Mouse (Mus musculus) right cerebral cortex, postnatal 25 days (tissue): ENCODE data around the gene Pdcd1lg2.

Experiments
- DNase-seq: peaks from one replicate; pipeline ENCODE4 v3.0.0; 2022

The Pdcd1lg2 gene

GRCm38 (mm10) chr19:29474803-29475202 lies 64.1 kb downstream of the Pdcd1lg2 start:
- DNase-seq: no peak

GRCm38 (mm10) chr19:29475210-29475620 lies 64.5 kb downstream of the Pdcd1lg2 start:
- no peak for DNase-seq

- no peak for DNase-seq
Observed at GRCm38 (mm10) chr19:29478598-29478997, 67.9 kb downstream of the Pdcd1lg2 start.

GRCm38 (mm10) chr19:29481578-29481977 lies 70.9 kb downstream of the Pdcd1lg2 start:
- DNase-seq: no peak

- DNase-seq: no peak
Observed at GRCm38 (mm10) chr19:29482148-29482547, 71.4 kb downstream of the Pdcd1lg2 start.

- no peak for DNase-seq
Observed at GRCm38 (mm10) chr19:29482637-29483036, 71.9 kb downstream of the Pdcd1lg2 start.

- no peak for DNase-seq
Observed at GRCm38 (mm10) chr19:29483386-29483785, 72.7 kb downstream of the Pdcd1lg2 start.

GRCm38 (mm10) chr19:29484537-29484936 lies 73.8 kb downstream of the Pdcd1lg2 start:
- DNase-seq: no peak

GRCm38 (mm10) chr19:29485257-29485948 lies 74.7 kb downstream of the Pdcd1lg2 start:
- DNase-seq: no peak

- no peak for DNase-seq
Observed at GRCm38 (mm10) chr19:29486545-29487206, 76.0 kb downstream of the Pdcd1lg2 start.

GRCm38 (mm10) chr19:29487326-29488072 lies 76.8 kb downstream of the Pdcd1lg2 start:
- no peak for DNase-seq

- no peak for DNase-seq
Observed at GRCm38 (mm10) chr19:29488073-29488390, 77.3 kb downstream of the Pdcd1lg2 start.

- DNase-seq: no peak
Observed at GRCm38 (mm10) chr19:29488420-29488819, 77.7 kb downstream of the Pdcd1lg2 start.

- no peak for DNase-seq
Observed at GRCm38 (mm10) chr19:29489785-29490284, 79.1 kb downstream of the Pdcd1lg2 start.

- DNase-seq: no peak
Observed at GRCm38 (mm10) chr19:29491467-29491866, 80.7 kb downstream of the Pdcd1lg2 start.

GRCm38 (mm10) chr19:29494454-29494853 lies 83.7 kb downstream of the Pdcd1lg2 start:
- no peak for DNase-seq

GRCm38 (mm10) chr19:29496001-29496597 lies 85.4 kb downstream of the Pdcd1lg2 start:
- no peak for DNase-seq

GRCm38 (mm10) chr19:29496786-29497557 lies 86.3 kb downstream of the Pdcd1lg2 start:
- DNase-seq: no peak

GRCm38 (mm10) chr19:29497874-29498273 lies 87.2 kb downstream of the Pdcd1lg2 start:
- no peak for DNase-seq

GRCm38 (mm10) chr19:29498842-29499456 lies 88.2 kb downstream of the Pdcd1lg2 start:
- DNase-seq: no peak

GRCm38 (mm10) chr19:29500333-29500732 lies 89.6 kb downstream of the Pdcd1lg2 start:
- DNase-seq: no peak

GRCm38 (mm10) chr19:29501106-29501505 lies 90.4 kb downstream of the Pdcd1lg2 start:
- no peak for DNase-seq
